Mouse (Mus musculus) adrenal gland, adult 2 months (tissue): ENCODE data around the gene Ring1. TPM values are rescaled to one million over a fixed set of nuclear protein-coding genes. Genes with fewer than 3 reads are reported as not detected.
"Not testable (repeated sequence)": the region's sequence is repeated elsewhere in the genome, so short reads cannot be mapped to it uniquely, and the experiment has no call there.

ENCODE experiments used
- DNase-seq: peaks from one replicate; pipeline ENCODE4 v3.0.0; 2021
- microRNA-seq, 2 experiments: library from miRNA; unstranded; fragments of <30 nt; microRNA quantifications; one replicate each; pipeline ENCODE4 v1.2.0; 2021
- polyA plus RNA-seq: library from polyadenylated mRNA; depleted of rRNA; stranded (reverse); fragments of >200 nt; gene quantifications from 2 replicates; pipeline ENCODE4 v1.2.3, GENCODE M21; 2012; rRNA removed
- total RNA-seq, 2 experiments: library from RNA; stranded (reverse); gene quantifications; 2 replicates each; pipeline ENCODE4 v1.2.3; 2021

Gene Ring1
- total and polyA plus RNA-seq, 3 experiments, result 41.4 to 70.0 (median 57.0) TPM

DNA sequence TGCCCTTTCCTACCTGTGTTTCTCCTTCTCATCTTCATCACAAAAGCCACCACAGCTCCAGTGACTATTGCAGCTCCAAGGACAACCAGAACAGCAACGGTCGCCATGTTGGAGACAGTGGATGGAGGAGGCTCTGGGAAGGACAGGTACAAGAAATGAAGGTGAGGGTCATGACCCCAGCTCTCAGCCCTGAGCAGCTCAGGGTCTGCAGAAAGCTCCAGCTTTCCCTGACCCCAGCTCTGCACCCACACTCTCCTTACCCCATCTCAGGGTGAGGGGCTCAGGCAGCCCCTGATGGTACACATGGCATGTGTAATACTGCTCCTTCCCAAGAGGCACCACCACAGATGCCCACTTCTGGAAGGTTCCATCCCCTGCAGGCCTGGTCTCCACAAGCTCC is 27.5 kb downstream of the Ring1 start:
- not testable (repeated sequence) for DNase-seq

DNA sequence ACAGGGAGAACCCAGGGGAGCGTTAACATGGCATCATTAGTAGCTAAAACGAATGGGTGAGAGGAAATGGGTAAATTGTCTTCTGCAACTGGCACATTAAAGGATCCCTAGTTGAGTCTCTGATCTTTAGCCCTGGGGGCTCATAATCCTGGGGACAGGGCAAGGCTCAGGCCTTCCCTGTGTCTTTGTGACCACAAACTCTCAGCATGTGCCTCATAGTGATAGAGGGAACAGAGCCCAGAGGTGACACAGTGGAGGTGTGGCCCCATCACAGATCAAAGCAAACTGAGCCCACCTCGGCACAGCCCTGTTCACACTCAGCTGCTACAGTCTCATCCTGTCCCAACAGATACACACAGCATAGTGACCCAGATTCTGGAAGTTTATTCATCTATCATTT is 28.8 kb downstream of the Ring1 start:
- DNase-seq, result no peak

DNA sequence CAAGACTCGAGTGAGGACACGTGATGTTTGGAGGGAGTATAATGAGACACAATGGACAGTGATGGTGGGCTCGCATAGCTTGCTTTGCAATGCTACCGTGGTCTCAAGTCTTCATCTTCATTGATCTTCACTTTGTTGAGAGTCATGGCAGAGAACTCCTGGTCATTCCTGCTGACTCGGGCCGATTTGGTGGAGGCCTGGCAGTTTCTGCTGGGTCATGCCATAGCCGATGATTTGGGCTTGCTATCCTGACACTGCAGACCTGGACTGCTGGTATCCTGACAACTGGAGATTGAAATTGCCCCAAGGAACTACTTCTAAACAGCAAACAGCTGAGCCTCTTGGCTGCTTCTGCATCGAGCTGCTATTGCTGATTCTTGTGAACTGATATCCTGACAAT is 29.5 kb downstream of the Ring1 start:
- no peak for DNase-seq

DNA sequence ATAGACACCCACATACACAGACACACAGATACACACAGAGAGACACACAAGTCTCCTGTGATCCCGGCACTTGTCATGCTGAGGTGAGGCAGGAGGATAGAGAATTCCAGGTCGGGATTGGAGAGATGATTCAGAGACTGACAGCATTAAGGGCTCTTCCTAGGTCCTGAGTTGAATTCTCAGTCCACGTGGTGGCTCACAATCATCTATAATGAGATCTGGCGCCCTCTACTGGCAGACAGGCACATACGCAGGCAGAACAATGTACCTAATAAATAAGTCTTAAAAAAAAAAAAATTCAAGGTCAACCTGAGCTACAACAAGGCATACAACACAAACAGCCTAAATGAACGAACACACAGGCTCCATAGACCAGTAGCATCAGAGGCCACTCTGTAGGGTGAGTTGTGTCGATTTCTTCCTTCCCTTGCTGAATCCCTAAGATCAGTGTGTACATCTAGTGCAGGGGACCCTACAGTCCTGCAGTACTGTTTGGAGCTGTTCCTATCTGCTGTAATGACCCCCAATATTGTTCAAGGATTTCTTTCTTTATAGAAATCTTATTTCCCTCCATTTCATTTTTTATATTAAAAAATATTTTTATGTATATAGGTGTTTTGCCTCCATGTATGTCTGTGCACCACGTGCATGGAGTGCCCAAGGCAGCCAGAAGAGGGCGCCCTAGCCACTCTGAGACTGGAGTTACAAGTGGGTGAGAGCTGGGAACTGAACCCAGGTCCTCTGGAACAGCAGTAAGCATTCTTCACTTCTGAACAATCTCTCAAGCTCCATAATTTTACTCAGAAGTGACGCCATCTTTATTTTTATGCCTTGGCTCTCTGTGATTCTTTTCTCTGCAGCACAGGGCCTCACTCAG is 32.5 kb downstream of the Ring1 start:
- DNase-seq, result peak; percentile 49

DNA sequence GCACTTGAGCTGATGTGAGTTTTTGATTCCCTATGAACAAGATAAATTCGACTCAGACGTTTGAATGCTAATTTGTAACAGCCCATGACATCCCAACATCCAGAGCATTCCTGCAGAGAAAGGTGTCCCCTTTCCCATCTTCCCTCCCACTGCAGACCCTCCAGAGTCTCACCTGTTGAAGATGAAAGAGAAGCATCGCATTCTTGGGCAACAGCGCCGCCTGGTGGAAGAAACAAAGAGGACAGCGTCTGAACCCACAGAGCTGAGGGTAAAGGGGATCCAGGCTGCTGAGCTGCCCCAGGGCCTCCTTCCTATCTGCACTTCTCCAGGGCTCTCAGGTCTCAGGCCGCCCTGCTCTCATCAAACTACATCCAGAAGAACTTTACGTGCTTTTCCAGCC is 42.3 kb downstream of the Ring1 start:
- DNase-seq, result peak; percentile 57

DNA sequence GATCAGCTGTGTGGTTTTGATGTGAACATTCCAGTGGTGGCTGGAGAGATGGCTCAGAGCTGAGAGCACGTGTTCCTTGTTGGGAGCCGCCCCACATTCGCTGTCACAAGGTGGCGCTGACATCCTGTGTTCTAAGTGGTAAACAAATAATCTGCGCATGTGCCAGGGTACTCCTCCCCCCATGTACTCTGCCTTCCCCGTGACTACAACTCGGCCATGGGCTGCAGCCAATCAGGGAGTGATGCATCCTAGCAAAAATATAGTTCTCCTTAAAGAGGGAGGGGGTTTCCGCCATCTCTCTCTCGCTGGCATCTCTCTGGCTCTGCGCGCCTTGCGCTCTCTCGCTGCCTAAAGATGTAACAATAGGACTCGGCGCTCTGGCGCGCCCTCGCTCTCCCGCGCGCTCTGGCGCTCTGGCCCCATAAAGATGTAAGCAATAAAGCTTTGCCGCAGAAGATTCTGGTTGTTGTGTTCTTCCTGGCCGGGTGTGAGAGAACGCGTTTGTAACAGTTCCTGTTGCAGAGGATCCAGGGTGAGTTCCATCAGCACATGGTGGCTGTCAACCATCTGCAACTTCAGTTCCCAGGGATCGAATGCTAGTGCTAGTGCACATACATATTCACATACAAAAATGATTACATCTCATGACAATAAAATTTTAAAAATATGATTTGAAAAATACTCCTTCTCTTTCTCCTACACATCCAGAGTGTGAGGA is 43.1 kb downstream of the Ring1 start:
- peak; percentile 92 for DNase-seq

DNA sequence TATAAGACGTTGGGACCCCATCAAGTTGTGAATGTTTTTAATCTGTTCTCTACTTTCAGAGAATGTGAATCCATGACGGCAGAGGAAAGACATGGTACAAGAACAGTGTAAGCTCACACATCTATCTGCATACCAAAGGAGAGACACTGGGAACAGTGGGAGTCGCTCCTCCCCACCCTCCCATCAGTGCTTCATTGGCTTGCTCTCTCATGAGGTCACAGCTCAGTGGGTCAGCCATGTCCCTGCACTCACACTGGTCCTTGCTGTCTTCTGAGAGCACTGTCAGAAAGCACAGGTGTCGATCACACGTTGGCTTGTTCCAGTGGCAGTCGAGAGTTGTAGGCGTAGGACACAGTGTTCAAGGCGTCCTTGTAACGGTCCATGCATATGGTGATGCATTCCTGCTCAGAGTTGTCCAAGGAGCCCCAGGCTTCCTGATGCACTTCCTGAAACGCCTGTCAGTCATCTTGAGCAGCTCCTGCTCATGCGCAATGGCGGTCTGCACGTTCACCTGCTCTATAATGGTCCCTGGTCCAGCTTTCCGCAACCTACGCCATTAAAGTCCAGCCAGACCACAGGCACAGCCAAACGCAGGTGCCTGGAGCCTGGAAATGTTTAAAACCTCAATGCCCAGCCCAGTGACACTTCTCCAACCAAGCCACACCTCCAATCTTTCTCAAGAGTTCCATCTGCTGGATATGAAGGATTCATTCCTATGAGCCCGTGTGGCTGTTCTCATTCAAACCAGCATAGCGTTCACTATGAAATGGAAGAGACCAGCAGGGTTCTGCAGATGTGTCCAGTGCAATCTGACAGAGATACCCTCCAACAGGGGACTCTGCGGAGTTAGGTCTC is 44.1 kb downstream of the Ring1 start:
- DNase-seq, result no peak

DNA sequence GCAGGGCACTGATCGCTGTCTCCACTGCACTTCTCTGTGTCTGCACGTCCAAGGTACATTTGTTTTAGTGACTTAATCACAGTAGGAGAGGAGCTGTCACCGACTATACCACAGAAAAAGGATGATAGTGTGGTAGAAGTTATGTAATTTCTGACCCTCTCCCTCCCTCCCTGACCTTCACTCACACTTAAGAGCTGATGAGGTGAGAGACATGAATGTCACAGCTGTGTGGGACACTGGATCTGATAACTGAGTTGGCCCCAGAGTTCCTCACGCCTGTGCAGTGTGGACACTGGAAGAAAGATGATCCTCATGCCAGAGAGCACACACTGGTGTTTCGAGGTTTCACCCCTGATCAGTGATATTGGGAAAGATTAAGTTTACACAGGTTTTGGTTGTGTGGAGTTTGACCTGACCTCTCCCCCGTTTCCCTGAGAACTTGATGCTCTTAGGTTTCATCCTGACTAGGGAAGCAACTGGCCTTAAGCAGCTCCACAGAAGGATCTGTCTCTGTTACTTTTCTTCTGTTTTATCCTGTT is 44.9 kb downstream of the Ring1 start:
- no peak for DNase-seq

DNA sequence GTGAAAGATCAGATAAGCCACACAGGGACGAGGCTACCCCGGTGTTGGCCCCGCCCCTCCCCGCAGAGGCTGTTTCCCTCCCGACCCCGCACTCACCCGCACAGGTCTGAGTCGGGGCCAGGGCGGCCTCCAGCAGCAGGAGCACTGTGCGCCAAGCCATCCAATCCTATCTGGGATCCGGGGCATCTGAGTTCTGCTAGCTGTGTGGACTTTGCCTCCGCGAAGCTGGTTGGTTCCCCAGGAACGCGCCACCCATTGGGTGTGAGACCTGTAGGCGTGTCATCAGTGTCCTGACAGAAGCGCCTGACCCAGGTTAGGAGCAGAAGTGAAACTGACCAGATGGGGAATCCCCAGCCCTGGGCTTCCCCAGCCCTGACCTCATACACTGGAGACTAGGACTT is 45.8 kb downstream of the Ring1 start:
- peak; percentile 91 for DNase-seq

DNA sequence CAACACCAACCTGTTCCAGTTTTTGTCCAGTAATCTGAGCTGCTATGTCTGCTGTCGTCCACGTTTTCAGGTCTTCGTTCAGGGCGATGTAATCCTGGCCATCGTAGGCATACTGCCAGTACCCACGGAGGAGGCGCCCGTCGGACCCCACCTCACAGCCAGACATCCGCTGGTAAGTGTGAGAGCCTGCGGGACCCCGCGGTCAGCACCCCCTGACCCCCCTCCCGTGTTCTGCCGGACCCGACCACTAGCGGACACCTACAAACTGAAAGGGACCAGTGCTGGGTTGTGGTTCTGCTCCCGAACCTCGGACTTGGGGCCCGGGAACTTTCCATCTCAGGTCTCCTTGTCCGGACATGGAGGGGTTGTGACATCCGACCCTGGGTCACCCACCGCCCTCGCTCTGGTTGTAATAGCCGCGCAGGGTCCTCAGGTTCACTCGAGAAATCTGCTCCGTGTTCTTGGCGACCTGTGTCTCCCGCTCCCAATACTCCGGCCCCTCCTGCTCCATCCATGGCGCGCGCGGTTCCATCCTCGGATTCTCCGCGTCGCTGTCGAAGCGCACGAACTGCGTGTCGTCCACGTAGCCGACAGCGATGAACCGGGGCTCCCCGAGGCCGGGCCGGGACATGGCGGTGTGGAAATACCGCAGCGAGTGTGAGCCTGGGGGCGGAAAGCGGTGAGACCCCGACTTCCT is 46.5 kb downstream of the Ring1 start:
- no peak for DNase-seq

DNA sequence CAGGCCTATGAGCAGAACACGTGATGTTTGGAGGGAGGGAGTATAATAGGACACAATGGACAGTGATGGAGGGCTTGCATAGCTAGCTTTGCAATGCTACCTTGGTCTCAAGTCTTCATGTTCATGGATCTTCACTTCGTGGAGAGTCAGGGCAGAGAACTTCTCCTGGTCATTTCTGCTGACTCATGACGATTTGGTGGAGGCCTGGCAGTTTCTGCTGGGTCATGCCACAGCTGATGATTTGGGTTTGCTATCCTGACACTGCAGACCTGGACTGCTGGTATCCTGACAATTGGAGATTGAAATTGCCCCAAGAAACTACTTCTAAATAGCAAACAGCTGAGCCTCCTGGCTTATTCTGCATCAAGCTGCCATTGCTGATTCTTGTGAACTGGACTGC is 50.9 kb downstream of the Ring1 start:
- no peak for DNase-seq

DNA sequence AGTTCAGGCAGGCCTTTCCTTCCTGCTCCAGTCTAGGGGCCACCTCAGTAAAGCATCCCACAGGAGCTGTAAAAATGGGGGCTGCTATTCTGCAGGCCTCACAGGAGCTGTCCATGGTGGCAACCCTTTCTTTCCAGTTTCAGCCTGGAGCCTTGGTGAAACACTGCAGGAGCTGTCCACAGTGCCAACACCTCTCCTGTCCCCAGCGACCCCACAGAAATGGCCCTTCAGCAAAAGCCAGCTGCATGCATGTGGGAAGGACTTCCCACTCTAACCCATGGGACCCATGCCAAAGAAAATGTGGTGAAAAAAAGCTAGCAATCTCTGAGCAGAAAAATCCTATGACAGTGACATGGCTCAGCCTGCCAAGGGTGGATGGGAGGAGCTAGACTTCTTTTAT is 51.8 kb downstream of the Ring1 start:
- no peak for DNase-seq

Small RNA genes within 50 kb of the gene (microRNA-seq; reads per million reads assigned to microRNA genes)
- gene Mir219a-1 (0.44 to 1.2 reads per million in 2 experiments), gene Mir219c (0 reads per million in 2 experiments)

Other genes starting within 250 kb of the Ring1 start
Only the 30 nearest of the 33 such genes appear.
- 10 to 100 TPM; 55.9 to 66.2 TPM for gene Kank3, start 214.2 kb downstream of the Ring1 start, total RNA-seq
- gene Kank3, start 214.2 kb downstream of the Ring1 start, polyA plus RNA-seq, result 164 and 195 TPM in 2 replicates
- 1,000 to 10,000 TPM; 1,533 to 1,560 TPM for gene Rps28, start 200.1 kb downstream of the Ring1 start, total RNA-seq
- 387 and 446 TPM in 2 replicates for gene Rps28, start 200.1 kb downstream of the Ring1 start, polyA plus RNA-seq
- 100 to 1,000 TPM; 507 to 539 TPM for gene Ndufa7, start 200.1 kb downstream of the Ring1 start, total RNA-seq
- gene Ndufa7, start 200.1 kb downstream of the Ring1 start, polyA plus RNA-seq, result 556 and 578 TPM in 2 replicates
- gene Cd320, start 181.6 kb downstream of the Ring1 start, total RNA-seq, result 10 to 100 TPM; 34.2 to 42.8 TPM
- 85.2 and 99.1 TPM in 2 replicates for gene Cd320, start 181.6 kb downstream of the Ring1 start, polyA plus RNA-seq
- not detected for gene Gm7029, start 150.8 kb downstream of the Ring1 start, total RNA-seq
- gene Gm7029, start 150.8 kb downstream of the Ring1 start, polyA plus RNA-seq, result not detected in 2 replicates
- 1 to 10 TPM; 1.4 to 1.6 TPM for gene Kifc1, start 134.0 kb downstream of the Ring1 start, total RNA-seq
- 1.8 and 2.5 TPM in 2 replicates for gene Kifc1, start 134.0 kb downstream of the Ring1 start, polyA plus RNA-seq
- not detected for gene Platr17, start 119.5 kb downstream of the Ring1 start, total RNA-seq
- gene Platr17, start 119.5 kb downstream of the Ring1 start, polyA plus RNA-seq, result not detected in 2 replicates
- gene Daxx, start 115.3 kb downstream of the Ring1 start, total RNA-seq, result 10 to 100 TPM; 29.0 to 30.3 TPM
- 54.7 and 65.7 TPM in 2 replicates for gene Daxx, start 115.3 kb downstream of the Ring1 start, polyA plus RNA-seq
- 100 to 1,000 TPM; 151 to 171 TPM for gene Tapbp, start 108.8 kb downstream of the Ring1 start, total RNA-seq
- gene Tapbp, start 108.8 kb downstream of the Ring1 start, polyA plus RNA-seq, result 244 and 245 TPM in 2 replicates
- gene Zbtb22, start 108.8 kb downstream of the Ring1 start, total RNA-seq, result 10 to 100 TPM; 26.1 to 38.3 TPM
- gene Zbtb22, start 108.8 kb downstream of the Ring1 start, polyA plus RNA-seq, result 52.1 and 57.1 TPM in 2 replicates
- gene Rgl2, start 95.1 kb downstream of the Ring1 start, total RNA-seq, result 10 to 100 TPM; 44.2 to 44.4 TPM
- gene Rgl2, start 95.1 kb downstream of the Ring1 start, polyA plus RNA-seq, result 237 and 298 TPM in 2 replicates
- gene Pfdn6, start 84.3 kb downstream of the Ring1 start, total RNA-seq, result 100 to 1,000 TPM in 1 of 2 experiments, 10 to 100 TPM in 1; 69.7 to 100 TPM
- gene Pfdn6, start 84.3 kb downstream of the Ring1 start, polyA plus RNA-seq, result 5.0 and 6.8 TPM in 2 replicates
- gene Wdr46, start 84.0 kb downstream of the Ring1 start, total RNA-seq, result 10 to 100 TPM; 35.4 to 38.4 TPM
- 18.9 and 25.6 TPM in 2 replicates for gene Wdr46, start 84.0 kb downstream of the Ring1 start, polyA plus RNA-seq
- gene B3galt4, start 73.2 kb downstream of the Ring1 start, total RNA-seq, result 1 to 10 TPM; 4.0 to 6.5 TPM
- 21.2 and 21.3 TPM in 2 replicates for gene B3galt4, start 73.2 kb downstream of the Ring1 start, polyA plus RNA-seq
- 10 to 100 TPM; 52.8 to 55.1 TPM for gene Vps52, start 68.9 kb downstream of the Ring1 start, total RNA-seq
- gene Vps52, start 68.9 kb downstream of the Ring1 start, polyA plus RNA-seq, result 88.4 and 107 TPM in 2 replicates
- gene Rps18, start 68.7 kb downstream of the Ring1 start, total RNA-seq, result 100 to 1,000 TPM; 541 to 790 TPM
- 153 and 176 TPM in 2 replicates for gene Rps18, start 68.7 kb downstream of the Ring1 start, polyA plus RNA-seq
- gene H2-K1, start 24.3 kb downstream of the Ring1 start, total RNA-seq, result 100 to 1,000 TPM; 577 to 669 TPM
- gene H2-K1, start 24.3 kb downstream of the Ring1 start, polyA plus RNA-seq, result 2,584 and 2,844 TPM in 2 replicates
- gene H2-Ke6, start 3.4 kb upstream of the Ring1 start, total RNA-seq, result 100 to 1,000 TPM; 252 to 263 TPM
- 362 and 465 TPM in 2 replicates for gene H2-Ke6, start 3.4 kb upstream of the Ring1 start, polyA plus RNA-seq
- gene Slc39a7, start 7.0 kb upstream of the Ring1 start, total RNA-seq, result 100 to 1,000 TPM; 156 to 217 TPM
- gene Slc39a7, start 7.0 kb upstream of the Ring1 start, polyA plus RNA-seq, result 291 and 321 TPM in 2 replicates
- 10 to 100 TPM; 47.5 to 54.9 TPM for gene Rxrb, start 7.1 kb upstream of the Ring1 start, total RNA-seq
- gene Rxrb, start 7.1 kb upstream of the Ring1 start, polyA plus RNA-seq, result 150 and 161 TPM in 2 replicates
- 1 to 10 TPM; 1.0 to 1.1 TPM for gene Col11a2, start 14.8 kb upstream of the Ring1 start, total RNA-seq
- gene Col11a2, start 14.8 kb upstream of the Ring1 start, polyA plus RNA-seq, result 0.35 and 1.7 TPM in 2 replicates
- under 1 TPM in 1 of 2 experiments, not detected in 1; 0.62 TPM for gene H2-Oa, start 67.7 kb upstream of the Ring1 start, total RNA-seq
- 1.9 TPM in 2 replicates for gene H2-Oa, start 67.7 kb upstream of the Ring1 start, polyA plus RNA-seq
- gene H2-DMa, start 94.9 kb upstream of the Ring1 start, total RNA-seq, result 10 to 100 TPM; 14.4 to 18.9 TPM
- 24.2 and 27.4 TPM in 2 replicates for gene H2-DMa, start 94.9 kb upstream of the Ring1 start, polyA plus RNA-seq
- gene Brd2, start 98.0 kb upstream of the Ring1 start, total RNA-seq, result 100 to 1,000 TPM; 173 to 286 TPM
- gene Brd2, start 98.0 kb upstream of the Ring1 start, polyA plus RNA-seq, result 103 and 104 TPM in 2 replicates
- 1 to 10 TPM; 2.0 to 3.4 TPM for gene H2-DMb2, start 118.6 kb upstream of the Ring1 start, total RNA-seq
- 1.3 and 2.3 TPM in 2 replicates for gene H2-DMb2, start 118.6 kb upstream of the Ring1 start, polyA plus RNA-seq
- gene H2-DMb1, start 128.4 kb upstream of the Ring1 start, total RNA-seq, result 10 to 100 TPM in 1 of 2 experiments, 1 to 10 TPM in 1; 6.4 to 12.3 TPM
- gene H2-DMb1, start 128.4 kb upstream of the Ring1 start, polyA plus RNA-seq, result 32.6 and 33.3 TPM in 2 replicates
- 10 to 100 TPM; 15.4 to 19.1 TPM for gene Tap1, start 162.9 kb upstream of the Ring1 start, total RNA-seq
- gene Tap1, start 162.9 kb upstream of the Ring1 start, polyA plus RNA-seq, result 44.5 and 44.9 TPM in 2 replicates
- 10 to 100 TPM; 12.1 to 20.6 TPM for gene Psmb9, start 163.1 kb upstream of the Ring1 start, total RNA-seq
- gene Psmb9, start 163.1 kb upstream of the Ring1 start, polyA plus RNA-seq, result 45.1 and 54.8 TPM in 2 replicates
- gene Psmb8, start 173.0 kb upstream of the Ring1 start, total RNA-seq, result 10 to 100 TPM; 21.8 to 41.4 TPM
- gene Psmb8, start 173.0 kb upstream of the Ring1 start, polyA plus RNA-seq, result 49.6 and 68.0 TPM in 2 replicates
- gene Tap2, start 178.8 kb upstream of the Ring1 start, total RNA-seq, result 10 to 100 TPM; 43.6 to 55.6 TPM
- gene Tap2, start 178.8 kb upstream of the Ring1 start, polyA plus RNA-seq, result 61.0 and 64.1 TPM in 2 replicates